Mouse (Mus musculus): ENCODE results near the gene Gng7. TPM values are rescaled to one million over a fixed set of nuclear protein-coding genes. Genes with fewer than 3 reads are reported as not detected.

The Gng7 gene
- polyA plus RNA-seq, 1 experiment from 2014 or later = 7.0 TPM

GRCm38 (mm10) chr10:81028219-81028618 is 13.5 kb upstream of the Gng7 start:
- Histone ChIP-seq H3K9ac (ENCODE audit: low read length) (no peak overlapping the region), H3K4me2 (no peak overlapping the region), H3K27ac (ENCODE audit: low read depth, low read length) (no peak overlapping the region), H3K36me3 (ENCODE audit: control insufficient read depth, insufficient read depth, low read length) (peaks cover 6% of the 10 kb centered on the region; the same call in 1 of the 2 replicates), H3K9me3 (ENCODE audit: control insufficient read depth, low read length) (no peaks in the 10 kb centered on the region), H3K27me3 (ENCODE audit: control insufficient read depth, insufficient read depth, low read length) (peaks cover 7% of the 10 kb centered on the region), H3K4me3 (ENCODE audit: low read depth, low read length) (no peak overlapping the region), H3K4me1 (ENCODE audit: control insufficient read depth, insufficient read depth, low read length) (peaks cover 7% of the 10 kb centered on the region; the same call in 1 of the 2 replicates)
- ATAC-seq (ENCODE audit: low FRiP score) (no peak), DNase-seq (ENCODE audit: low spot score, missing footprints) (no peak)

- Histone ChIP-seq H3K4me1 (ENCODE audit: control insufficient read depth, insufficient read depth, low read length) (peaks cover 7% of the 10 kb centered on the region; the same call in 1 of the 2 replicates), H3K9me3 (ENCODE audit: control insufficient read depth, low read length) (no peaks in the 10 kb centered on the region), H3K4me2 (no peak overlapping the region), H3K4me3 (ENCODE audit: low read depth, low read length) (no peak overlapping the region), H3K27ac (ENCODE audit: low read depth, low read length) (no peak overlapping the region), H3K36me3 (ENCODE audit: control insufficient read depth, insufficient read depth, low read length) (peaks cover 6% of the 10 kb centered on the region; the same call in 1 of the 2 replicates), H3K9ac (ENCODE audit: low read length) (no peak overlapping the region), H3K27me3 (ENCODE audit: control insufficient read depth, insufficient read depth, low read length) (peaks cover 7% of the 10 kb centered on the region)
- DNase-seq (ENCODE audit: low spot score, missing footprints) = no peak
- 72% methylated on average over 4 of the region's 4 CpGs for WGBS
- no peak for ATAC-seq (ENCODE audit: low FRiP score)
These were observed 12.6 kb upstream of the Gng7 start for GRCm38 (mm10) chr10:81027331-81027730.

- H3K27ac ChIP-seq (ENCODE audit: low read depth, low read length) = no peak overlapping the region
- no peak overlapping the region for H3K4me3 ChIP-seq (ENCODE audit: low read depth, low read length)
- H3K4me2 ChIP-seq = no peak overlapping the region
- DNase-seq (ENCODE audit: low spot score, missing footprints) (no peak), ATAC-seq (ENCODE audit: low FRiP score) (no peak)
- peaks cover 7% of the 10 kb centered on the region; the same call in 1 of the 2 replicates for H3K4me1 ChIP-seq (ENCODE audit: control insufficient read depth, insufficient read depth, low read length)
- no peaks in the 10 kb centered on the region for H3K9me3 ChIP-seq (ENCODE audit: control insufficient read depth, low read length)
- H3K36me3 ChIP-seq (ENCODE audit: control insufficient read depth, insufficient read depth, low read length) = peaks cover 6% of the 10 kb centered on the region; the same call in 1 of the 2 replicates
- H3K27me3 ChIP-seq (ENCODE audit: control insufficient read depth, insufficient read depth, low read length) = peaks cover 7% of the 10 kb centered on the region
- 97% methylated on average over 5 of the region's 5 CpGs for WGBS
- H3K9ac ChIP-seq (ENCODE audit: low read length) = no peak overlapping the region
These were observed 12.1 kb upstream of the Gng7 start for GRCm38 (mm10) chr10:81026857-81027256.

- H3K9ac ChIP-seq (ENCODE audit: low read length) = peak within 1 kb of the TSS; percentile 65
- peaks cover 7% of the 10 kb centered on the region; the same call in 1 of the 2 replicates for H3K4me1 ChIP-seq (ENCODE audit: control insufficient read depth, insufficient read depth, low read length)
- H3K9me3 ChIP-seq (ENCODE audit: control insufficient read depth, low read length) = no peaks in the 10 kb centered on the region
- H3K36me3 ChIP-seq (ENCODE audit: control insufficient read depth, insufficient read depth, low read length) = peaks cover under 1% of the 10 kb centered on the region; the same call in 1 of the 2 replicates
- H3K27ac ChIP-seq (ENCODE audit: low read depth, low read length) = no peak within 1 kb of the TSS
- ATAC-seq (ENCODE audit: low FRiP score) (no peak), DNase-seq (ENCODE audit: low spot score, missing footprints) (peak; percentile 82)
- peak within 1 kb of the TSS; percentile 73 for H3K4me2 ChIP-seq
- H3K4me3 ChIP-seq (ENCODE audit: low read depth, low read length) = peak within 1 kb of the TSS; percentile 39
- WGBS = 48% methylated on average over 12 of the region's 12 CpGs
- H3K27me3 ChIP-seq (ENCODE audit: control insufficient read depth, insufficient read depth, low read length) = peaks cover 7% of the 10 kb centered on the region
These were observed 11.0 kb upstream of the Gng7 start, which contains the start of gene Diras1 for GRCm38 (mm10) chr10:81025639-81026275. Diras1 (minus strand) TSS chr10:81025662.

GRCm38 (mm10) chr10:81025047-81025621 is 10.4 kb upstream of the Gng7 start:
- 1% methylated on average over 36 of the region's 43 CpGs for WGBS

GRCm38 (mm10) chr10:81024346-81024937 is 9.7 kb upstream of the Gng7 start:
- Histone ChIP-seq H3K27ac (ENCODE audit: low read depth, low read length) (no peak overlapping the region), H3K27me3 (ENCODE audit: control insufficient read depth, insufficient read depth, low read length) (peaks cover 7% of the 10 kb centered on the region), H3K36me3 (ENCODE audit: control insufficient read depth, insufficient read depth, low read length) (no peaks in the 10 kb centered on the region), H3K9ac (ENCODE audit: low read length) (peak overlapping the region; percentile 65), H3K4me3 (ENCODE audit: low read depth, low read length) (peak overlapping the region; percentile 39), H3K4me1 (ENCODE audit: control insufficient read depth, insufficient read depth, low read length) (peaks cover 7% of the 10 kb centered on the region; the same call in 1 of the 2 replicates), H3K4me2 (peak overlapping the region; percentile 73), H3K9me3 (ENCODE audit: control insufficient read depth, low read length) (no peaks in the 10 kb centered on the region)
- ATAC-seq (ENCODE audit: low FRiP score) (no peak), DNase-seq (ENCODE audit: low spot score, missing footprints) (no peak)
- 67% methylated on average over 5 of the region's 5 CpGs for WGBS

More at GRCm38 (mm10) chr10:81025047-81025621, 10.4 kb upstream of the Gng7 start:
- Histone ChIP-seq H3K9ac (ENCODE audit: low read length) (peak overlapping the region; percentile 65), H3K4me1 (ENCODE audit: control insufficient read depth, insufficient read depth, low read length) (peaks cover 7% of the 10 kb centered on the region; the same call in 1 of the 2 replicates), H3K27me3 (ENCODE audit: control insufficient read depth, insufficient read depth, low read length) (peaks cover 7% of the 10 kb centered on the region), H3K27ac (ENCODE audit: low read depth, low read length) (no peak overlapping the region), H3K4me2 (peak overlapping the region; percentile 73), H3K9me3 (ENCODE audit: control insufficient read depth, low read length) (no peaks in the 10 kb centered on the region), H3K4me3 (ENCODE audit: low read depth, low read length) (peak overlapping the region; percentile 39), H3K36me3 (ENCODE audit: control insufficient read depth, insufficient read depth, low read length) (no peaks in the 10 kb centered on the region)
- DNase-seq (ENCODE audit: low spot score, missing footprints) (peak; percentile 84), ATAC-seq (ENCODE audit: low FRiP score) (peak; percentile 60)

- no peak for ATAC-seq (ENCODE audit: low FRiP score)
- H3K9me3 ChIP-seq (ENCODE audit: control insufficient read depth, low read length) = no peaks in the 10 kb centered on the region
- peaks cover 7% of the 10 kb centered on the region; the same call in 1 of the 2 replicates for H3K4me1 ChIP-seq (ENCODE audit: control insufficient read depth, insufficient read depth, low read length)
- no peak overlapping the region for H3K9ac ChIP-seq (ENCODE audit: low read length)
- H3K36me3 ChIP-seq (ENCODE audit: control insufficient read depth, insufficient read depth, low read length) = no peaks in the 10 kb centered on the region
- H3K4me2 ChIP-seq = no peak overlapping the region
- peaks cover 7% of the 10 kb centered on the region for H3K27me3 ChIP-seq (ENCODE audit: control insufficient read depth, insufficient read depth, low read length)
- no peak overlapping the region for H3K27ac ChIP-seq (ENCODE audit: low read depth, low read length)
- 63% methylated on average over 8 of the region's 8 CpGs for WGBS
- no peak for DNase-seq (ENCODE audit: low spot score, missing footprints)
- H3K4me3 ChIP-seq (ENCODE audit: low read depth, low read length) = no peak overlapping the region
These were observed 8.0 kb upstream of the Gng7 start for GRCm38 (mm10) chr10:81022744-81023143.

GRCm38 (mm10) chr10:81021547-81022110 is 6.9 kb upstream of the Gng7 start:
- ATAC-seq (ENCODE audit: low FRiP score) (no peak), DNase-seq (ENCODE audit: low spot score, missing footprints) (no peak)
- Histone ChIP-seq H3K4me1 (ENCODE audit: control insufficient read depth, insufficient read depth, low read length) (peaks cover 7% of the 10 kb centered on the region; the same call in 1 of the 2 replicates), H3K4me2 (no peak overlapping the region), H3K36me3 (ENCODE audit: control insufficient read depth, insufficient read depth, low read length) (no peaks in the 10 kb centered on the region), H3K4me3 (ENCODE audit: low read depth, low read length) (no peak overlapping the region), H3K9ac (ENCODE audit: low read length) (no peak overlapping the region), H3K27ac (ENCODE audit: low read depth, low read length) (no peak overlapping the region), H3K27me3 (ENCODE audit: control insufficient read depth, insufficient read depth, low read length) (peaks cover 7% of the 10 kb centered on the region), H3K9me3 (ENCODE audit: control insufficient read depth, low read length) (no peaks in the 10 kb centered on the region)
- 18% methylated on average over 20 of the region's 26 CpGs for WGBS
